In the genomic region with DNA sequence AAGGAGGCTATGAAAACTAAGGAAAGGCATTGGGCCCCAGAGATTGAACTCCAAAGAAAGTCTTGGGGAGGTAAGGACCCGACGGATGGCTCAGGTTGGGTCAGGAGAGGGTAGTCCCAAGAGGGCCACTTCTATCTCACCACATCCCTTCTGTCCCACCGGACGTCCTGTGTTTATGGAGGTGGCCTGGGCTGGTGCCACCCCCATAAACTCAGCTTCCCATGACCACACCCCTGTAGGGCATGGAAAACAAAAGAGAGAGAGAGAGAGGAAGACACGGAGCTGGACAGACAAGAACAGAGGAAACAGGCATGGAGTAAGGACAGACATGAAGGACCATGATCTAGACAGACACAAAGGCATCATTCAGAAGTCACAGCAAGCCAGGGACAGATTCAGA, we compare ENCODE assay signal across 22 mouse cellular contexts. TPM values are rescaled to one million over a fixed set of nuclear protein-coding genes. Genes with fewer than 3 reads are reported as not detected.
DNase-seq lines count a peak whose midpoint lies in the region; ATAC-seq lines count a peak whose summit lies in the region.
"Had no signal": no experiment of that assay in that cellular context is flagged by ENCODE, and none has a peak within 500 bp of the region (broad histone marks: within the 10 kb centered on the region; RNA-seq: fewer than 3 reads in every experiment).

No protein-coding gene starts in this region.

- peaks cover 10% of the 10 kb centered on the region for H3K36me3 ChIP-seq in forebrain, embryonic 10.5 days (replicated peaks)
- H3K36me3 ChIP-seq in forebrain, embryonic 11.5 days (ENCODE audit: control insufficient read depth, insufficient read depth, low read length), result no peaks in the 10 kb centered on the region
- peaks cover 19% of the 10 kb centered on the region for H3K36me3 ChIP-seq in megakaryocyte, embryonic 14.5 days (replicated peaks; ENCODE audit: low read length)
- H3K36me3 ChIP-seq in midbrain, embryonic 15.5 days (replicated peaks), result no peaks in the 10 kb centered on the region
- H3K36me3 ChIP-seq: forebrain, embryonic 12.5 days; neural tube, embryonic 15.5 days had no signal

- H3K4me2 ChIP-seq in forebrain, embryonic 11.5 days (ENCODE audit: low read depth, low read length, severe bottlenecking), result no peak overlapping the region
- no peak overlapping the region for H3K4me2 ChIP-seq in midbrain, embryonic 15.5 days
- H3K4me2 ChIP-seq: forebrain, embryonic 12.5 days; heart, embryonic 12.5 days; hindbrain, embryonic 14.5 days; neural tube, embryonic 15.5 days had no signal

- DNase-seq in forebrain, embryonic 10.5 days (ENCODE audit: extremely low spot score, low spot score), result no peak
- DNase-seq in forebrain, embryonic 11.5 days (ENCODE audit: low spot score), result no peak
- peak; percentile 13 for DNase-seq in kidney, postnatal 10 days
- no peak for DNase-seq in kidney, adult 11 months
- DNase-seq: adrenal gland, adult 8-10 months; cerebellum, adult 18-20 months; cerebellum, postnatal 14 days; kidney, adult 2 months; kidney, postnatal 25 days; thymus, adult 18-20 months; thymus, postnatal 36 days had no signal

- no peak overlapping the region for H3K9ac ChIP-seq in forebrain, embryonic 11.5 days (ENCODE audit: low read length)
- no peak overlapping the region for H3K9ac ChIP-seq in midbrain, embryonic 15.5 days
- H3K9ac ChIP-seq: forebrain, embryonic 12.5 days; heart, embryonic 12.5 days; hindbrain, embryonic 14.5 days; liver, embryonic 14.5 days; neural tube, embryonic 15.5 days had no signal

- 91% methylated on average over 5 of the region's 5 CpGs for WGBS in forebrain, embryonic 10.5 days
- 91% methylated on average over 5 of the region's 5 CpGs for WGBS in forebrain, embryonic 11.5 days
- 89% methylated on average over 5 of the region's 5 CpGs for WGBS in midbrain, embryonic 15.5 days

- no peaks in the 10 kb centered on the region for H3K9me3 ChIP-seq in forebrain, embryonic 10.5 days
- no peaks in the 10 kb centered on the region for H3K9me3 ChIP-seq in forebrain, embryonic 11.5 days (ENCODE audit: control insufficient read depth, low read length)
- no peaks in the 10 kb centered on the region for H3K9me3 ChIP-seq in megakaryocyte, embryonic 14.5 days
- no peaks in the 10 kb centered on the region for H3K9me3 ChIP-seq in midbrain, embryonic 15.5 days
- H3K9me3 ChIP-seq: forebrain, embryonic 12.5 days; heart, embryonic 12.5 days; neural tube, embryonic 15.5 days had no signal

- 0 out of 2 replicates have a peak overlapping the region, but pooled peaks have one; percentile 2 for H3K27ac ChIP-seq in forebrain, embryonic 10.5 days
- no peak overlapping the region for H3K27ac ChIP-seq in forebrain, embryonic 11.5 days (ENCODE audit: low read depth, low read length)
- no peak overlapping the region for H3K27ac ChIP-seq in midbrain, embryonic 15.5 days
- H3K27ac ChIP-seq: forebrain, embryonic 12.5 days; hindbrain, embryonic 14.5 days; layer of hippocampus, adult 2 months; liver, embryonic 14.5 days; neural tube, embryonic 15.5 days had no signal

- no peak for ATAC-seq in forebrain, embryonic 11.5 days (replicated peaks; ENCODE audit: low FRiP score)
- no peak for ATAC-seq in megakaryocyte, adult 5-6 weeks (ENCODE audit: poor library complexity, severe bottlenecking)
- ATAC-seq in midbrain, embryonic 15.5 days (replicated peaks), result no peak
- ATAC-seq: activated CD4-positive, CD25-positive, alpha-beta regulatory T cell, adult 4 months; inflammation-experienced regulatory T-cells, adult 6 months had no signal

- no peak overlapping the region for H3K4me3 ChIP-seq in forebrain, embryonic 10.5 days
- no peak overlapping the region for H3K4me3 ChIP-seq in forebrain, embryonic 11.5 days (ENCODE audit: low read depth, low read length)
- peak overlapping the region; percentile 67 for H3K4me3 ChIP-seq in megakaryocyte, embryonic 14.5 days (replicated peaks)
- no peak overlapping the region for H3K4me3 ChIP-seq in midbrain, embryonic 15.5 days
- H3K4me3 ChIP-seq: forebrain, embryonic 12.5 days; heart, embryonic 12.5 days; layer of hippocampus, adult 2 months; neural tube, embryonic 15.5 days had no signal

- peaks cover 11% of the 10 kb centered on the region for H3K27me3 ChIP-seq in forebrain, embryonic 10.5 days (ENCODE audit: poor library complexity, severe bottlenecking)
- H3K27me3 ChIP-seq in forebrain, embryonic 11.5 days (ENCODE audit: control insufficient read depth, insufficient read depth, low read length), result no peaks in the 10 kb centered on the region
- H3K27me3 ChIP-seq in megakaryocyte, embryonic 14.5 days (replicated peaks), result no peaks in the 10 kb centered on the region
- peaks cover 8% of the 10 kb centered on the region; the same call in 1 of the 2 replicates for H3K27me3 ChIP-seq in midbrain, embryonic 15.5 days (replicated peaks)
- H3K27me3 ChIP-seq: heart, embryonic 12.5 days; neural tube, embryonic 15.5 days had no signal

- peaks cover 30% of the 10 kb centered on the region for H3K4me1 ChIP-seq in forebrain, embryonic 10.5 days
- 0 out of 2 replicates have a peak, but pooled peaks cover 4% of the 10 kb centered on the region for H3K4me1 ChIP-seq in forebrain, embryonic 11.5 days (replicated peaks; ENCODE audit: control insufficient read depth, insufficient read depth, low read length)
- peaks cover 60% of the 10 kb centered on the region for H3K4me1 ChIP-seq in megakaryocyte, embryonic 14.5 days
- H3K4me1 ChIP-seq in midbrain, embryonic 15.5 days, result peaks cover 6% of the 10 kb centered on the region; the same call in 1 of the 2 replicates

RNA-seq across cellular contexts. Expression of a gene that starts 5.7 kb away (rescaled TPM):
- polyA plus RNA-seq in forebrain, embryonic 10.5 days (2016; fragmentation: Nextera tagmentation; extraction: Ambion mirVana), result 3.1 TPM in 2 replicates
- 1.2 and 1.3 TPM in 2 replicates for polyA plus RNA-seq in forebrain, embryonic 11.5 days (2014; fragmentation: Nextera tagmentation; extraction: Ambion mirVana)
- polyA plus RNA-seq in megakaryocyte, embryonic 14.5 days (2012; ENCODE audit: insufficient read depth, low replicate concordance), result 1.7 and 1.8 TPM in 2 replicates
- 0.05 and 0.16 TPM in 2 replicates for total RNA-seq in megakaryocyte, adult 5-6 weeks (2015)
- 0.22 TPM in 1 of 2 replicates, not detected in the other for total RNA-seq in megakaryocyte, adult 5-6 weeks (2017)
- polyA plus RNA-seq in midbrain, embryonic 15.5 days (2015; fragmentation: Nextera tagmentation; extraction: Ambion mirVana), result 1.4 and 1.6 TPM in 2 replicates

RNA-seq across cellular contexts. Expression of a gene that starts 6.7 kb away (rescaled TPM):
- polyA plus RNA-seq in forebrain, embryonic 10.5 days (2016; fragmentation: Nextera tagmentation; extraction: Ambion mirVana), result 17.7 and 18.6 TPM in 2 replicates
- polyA plus RNA-seq in forebrain, embryonic 11.5 days (2014; fragmentation: Nextera tagmentation; extraction: Ambion mirVana), result 16.3 and 18.2 TPM in 2 replicates
- polyA plus RNA-seq in megakaryocyte, embryonic 14.5 days (2012; ENCODE audit: insufficient read depth, low replicate concordance), result 159 and 273 TPM in 2 replicates
- total RNA-seq in megakaryocyte, adult 5-6 weeks (2015), result 17.4 and 18.9 TPM in 2 replicates
- total RNA-seq in megakaryocyte, adult 5-6 weeks (2017), result 11.2 and 19.7 TPM in 2 replicates
- polyA plus RNA-seq in midbrain, embryonic 15.5 days (2015; fragmentation: Nextera tagmentation; extraction: Ambion mirVana), result 8.3 and 9.2 TPM in 2 replicates

RNA-seq across cellular contexts. Expression of a gene that starts 19.9 kb away (rescaled TPM):
- 21.7 and 24.8 TPM in 2 replicates for polyA plus RNA-seq in forebrain, embryonic 10.5 days (2016; fragmentation: Nextera tagmentation; extraction: Ambion mirVana)
- polyA plus RNA-seq in forebrain, embryonic 11.5 days (2014; fragmentation: Nextera tagmentation; extraction: Ambion mirVana), result 23.0 and 23.4 TPM in 2 replicates
- polyA plus RNA-seq in megakaryocyte, embryonic 14.5 days (2012; ENCODE audit: insufficient read depth, low replicate concordance), result 28.2 and 88.9 TPM in 2 replicates
- 5.8 and 7.8 TPM in 2 replicates for total RNA-seq in megakaryocyte, adult 5-6 weeks (2015)
- total RNA-seq in megakaryocyte, adult 5-6 weeks (2017), result 11.1 and 11.6 TPM in 2 replicates
- polyA plus RNA-seq in midbrain, embryonic 15.5 days (2015; fragmentation: Nextera tagmentation; extraction: Ambion mirVana), result 7.9 and 9.9 TPM in 2 replicates

RNA-seq across cellular contexts. Expression of a gene that starts 29.6 kb away (rescaled TPM):
- polyA plus RNA-seq in forebrain, embryonic 10.5 days (2016; fragmentation: Nextera tagmentation; extraction: Ambion mirVana), result 0.41 and 0.63 TPM in 2 replicates
- polyA plus RNA-seq in forebrain, embryonic 11.5 days (2014; fragmentation: Nextera tagmentation; extraction: Ambion mirVana), result 0.52 and 0.93 TPM in 2 replicates
- polyA plus RNA-seq in megakaryocyte, embryonic 14.5 days (2012; ENCODE audit: insufficient read depth, low replicate concordance), result 1.6 and 2.1 TPM in 2 replicates
- not detected in 2 replicates for total RNA-seq in megakaryocyte, adult 5-6 weeks (2015)
- total RNA-seq in megakaryocyte, adult 5-6 weeks (2017), result not detected in 2 replicates
- polyA plus RNA-seq in midbrain, embryonic 15.5 days (2015; fragmentation: Nextera tagmentation; extraction: Ambion mirVana), result 0.83 and 0.99 TPM in 2 replicates
- polyA plus RNA-seq: activated CD4-positive, CD25-positive, alpha-beta regulatory T cell, adult 4 months had no signal

RNA-seq across cellular contexts. Expression of a gene that starts 45.7 kb away (rescaled TPM):
- 34.8 and 45.5 TPM in 2 replicates for polyA plus RNA-seq in forebrain, embryonic 10.5 days (2016; fragmentation: Nextera tagmentation; extraction: Ambion mirVana)
- polyA plus RNA-seq in forebrain, embryonic 11.5 days (2014; fragmentation: Nextera tagmentation; extraction: Ambion mirVana), result 34.4 and 38.0 TPM in 2 replicates
- polyA plus RNA-seq in megakaryocyte, embryonic 14.5 days (2012; ENCODE audit: insufficient read depth, low replicate concordance), result 330 and 332 TPM in 2 replicates
- total RNA-seq in megakaryocyte, adult 5-6 weeks (2015), result 35.3 and 42.0 TPM in 2 replicates
- 15.5 and 16.2 TPM in 2 replicates for total RNA-seq in megakaryocyte, adult 5-6 weeks (2017)
- polyA plus RNA-seq in midbrain, embryonic 15.5 days (2015; fragmentation: Nextera tagmentation; extraction: Ambion mirVana), result 17.9 and 19.5 TPM in 2 replicates
